Mouse (Mus musculus): ENCODE measurements around the gene Iffo2.

Iffo2 gene

DNA sequence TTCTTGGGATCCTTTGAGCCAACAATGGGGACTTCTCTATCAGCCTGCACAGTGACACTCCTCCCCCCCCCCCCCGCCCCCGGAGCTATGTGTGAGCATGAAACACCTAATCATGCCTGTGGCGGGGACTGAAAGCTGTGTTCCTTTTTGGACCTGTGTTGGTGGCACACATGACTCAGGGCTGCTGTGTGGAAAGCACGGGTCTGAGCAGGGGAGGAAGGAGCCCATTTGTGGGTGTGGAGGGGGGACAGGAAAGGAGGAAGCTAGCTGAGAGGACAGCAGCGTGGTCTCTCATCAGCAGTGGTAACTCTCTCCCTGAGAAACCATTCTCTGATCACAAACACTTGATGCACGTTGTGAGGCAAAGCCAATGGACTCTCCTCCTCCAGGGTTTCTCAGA is 110.4 kb downstream of the Iffo2 start:
- no peak for DNase-seq (ENCODE audit: low spot score)

DNA sequence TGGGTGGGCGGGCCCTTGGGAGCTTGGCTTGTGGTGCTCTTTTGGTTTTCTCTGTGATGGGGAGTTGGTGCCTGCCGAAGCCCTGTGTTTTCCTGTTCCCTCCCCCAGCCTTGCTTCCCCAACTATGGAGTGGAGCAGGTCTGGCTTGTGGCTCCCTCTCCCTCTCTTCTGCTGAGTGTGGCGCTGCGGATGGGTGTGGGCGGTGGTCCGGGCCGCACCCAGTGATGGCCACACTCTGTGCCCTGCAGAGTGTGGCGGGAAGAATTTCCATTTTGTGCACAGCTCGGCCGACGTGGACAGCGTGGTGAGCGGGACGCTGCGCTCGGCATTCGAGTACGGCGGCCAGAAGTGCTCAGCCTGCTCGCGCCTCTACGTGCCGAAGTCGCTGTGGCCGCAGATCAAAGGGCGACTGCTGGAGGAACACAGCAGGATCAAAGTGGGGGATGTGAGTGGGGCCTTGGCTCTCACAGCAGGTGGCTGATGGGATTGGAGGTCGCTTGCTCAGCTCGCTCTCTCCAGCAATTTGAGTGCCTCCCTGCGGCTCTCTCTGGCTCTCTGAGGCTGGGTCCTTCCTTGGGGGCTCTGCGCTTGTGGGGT is 111.6 kb downstream of the Iffo2 start:
- DNase-seq (ENCODE audit: low spot score) = no peak

DNA sequence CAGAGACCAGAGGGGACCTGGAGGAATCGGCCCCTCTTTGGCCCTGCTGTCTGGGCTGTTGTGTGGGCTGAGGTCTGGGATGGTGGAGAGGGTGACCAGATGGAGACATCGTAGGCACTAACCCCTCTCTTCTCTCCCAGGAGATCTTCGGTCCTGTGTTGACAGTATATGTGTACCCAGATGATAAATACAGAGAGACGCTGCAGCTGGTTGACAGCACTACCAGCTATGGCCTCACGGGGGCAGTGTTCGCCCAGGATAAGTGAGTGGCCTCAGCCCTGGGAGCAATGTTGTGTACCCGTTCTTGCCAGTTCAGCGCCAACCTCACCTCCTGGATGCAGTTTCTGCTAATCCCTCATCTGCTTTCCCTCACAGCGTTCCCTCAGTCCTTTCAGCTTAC is 113.6 kb downstream of the Iffo2 start:
- DNase-seq (ENCODE audit: low spot score) = peak; percentile 66

DNA sequence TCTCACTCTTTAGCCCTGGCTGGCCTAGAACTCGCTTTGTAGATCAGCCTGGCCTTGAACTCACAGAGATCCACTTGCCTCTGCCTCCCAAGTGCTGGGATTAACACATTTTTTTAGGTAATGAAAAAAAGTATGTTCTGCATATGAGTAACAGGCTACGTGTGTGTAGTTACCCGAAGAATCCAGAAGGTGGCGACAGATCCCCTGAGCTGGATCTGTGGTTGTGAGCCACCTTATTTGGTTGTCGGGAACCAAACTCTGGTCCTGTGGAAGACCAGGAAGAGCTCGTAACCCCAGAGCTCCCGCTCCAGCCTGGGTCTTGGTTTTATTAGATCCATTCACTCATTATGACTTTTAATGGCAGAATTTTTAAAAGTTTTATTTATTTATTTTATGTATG is 116.6 kb downstream of the Iffo2 start:
- no peak for DNase-seq (ENCODE audit: low spot score)

DNA sequence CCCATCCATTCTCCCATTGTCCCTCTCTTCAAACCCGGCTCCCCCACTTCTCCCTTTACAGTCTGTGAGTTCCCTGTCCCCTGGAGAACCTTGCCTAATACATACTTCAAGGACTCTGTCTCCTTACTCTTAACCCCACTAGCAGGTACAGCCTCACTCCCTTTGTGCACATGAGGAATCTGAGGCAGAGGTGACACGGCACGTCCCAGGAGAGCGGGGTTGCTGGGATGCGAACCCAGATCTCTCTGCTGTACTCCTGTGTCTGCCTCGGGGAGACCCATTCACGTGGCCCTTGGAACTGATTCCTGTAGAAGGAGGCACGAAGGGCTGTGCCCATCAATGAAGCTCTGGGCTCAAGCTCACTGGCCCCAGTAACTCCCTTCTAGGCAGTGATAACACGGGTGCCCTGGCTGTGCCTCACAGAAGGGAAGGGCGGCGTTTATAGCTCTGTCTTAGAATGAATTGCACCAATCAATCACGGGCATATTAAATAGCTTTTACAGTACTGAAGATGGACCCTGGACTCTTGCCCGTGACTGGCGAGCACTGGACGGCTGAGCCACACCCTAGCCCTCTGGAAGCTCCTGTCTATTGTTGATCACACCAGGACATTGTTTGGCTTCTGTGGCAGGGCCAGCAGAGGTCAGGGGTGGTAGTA is 119.9 kb downstream of the Iffo2 start:
- DNase-seq (ENCODE audit: low spot score) = no peak

DNA sequence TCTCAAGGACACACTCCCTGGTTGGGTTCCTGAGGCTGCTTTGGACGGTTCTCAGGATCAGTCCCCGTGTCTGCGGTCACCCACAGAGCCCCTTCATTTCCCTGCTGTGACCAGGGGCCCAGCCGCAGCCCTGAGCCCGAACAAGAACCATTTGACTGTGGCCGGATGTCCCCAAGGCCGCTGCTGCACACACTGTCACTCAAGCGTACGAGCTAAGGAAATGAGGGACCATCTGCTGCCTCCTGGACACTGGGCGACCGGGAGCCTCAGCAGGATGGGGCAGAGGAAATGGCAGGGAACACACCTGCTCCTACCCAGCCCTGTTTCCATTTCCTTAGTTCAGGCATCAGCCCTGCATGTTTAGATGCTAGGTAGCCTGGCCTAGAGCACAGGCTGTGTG is 120.6 kb downstream of the Iffo2 start:
- DNase-seq (ENCODE audit: low spot score) = no peak

DNA sequence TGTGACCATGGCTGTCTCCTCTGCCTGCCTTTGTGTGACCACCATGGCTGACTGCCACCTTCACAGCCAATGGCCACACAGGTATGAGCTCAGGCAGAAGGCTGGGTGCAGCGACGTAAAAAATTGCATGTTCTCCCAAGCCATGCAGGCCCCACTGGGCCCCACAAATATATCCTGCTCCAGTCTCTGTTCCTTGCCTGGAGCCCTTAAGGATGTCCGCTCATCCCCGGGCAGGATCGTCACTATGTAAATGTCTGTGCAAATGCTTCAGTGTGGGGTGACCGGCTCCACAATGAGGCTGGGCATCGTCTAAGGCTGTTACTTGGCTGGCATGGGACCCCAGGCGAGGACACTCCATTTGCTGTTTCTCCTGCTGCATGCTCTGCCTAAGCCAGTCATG is 122.9 kb downstream of the Iffo2 start, which contains the start of gene Tas1r2:
Tas1r2 (plus strand) TSS at position 301 of the 400 bp plus-strand sequence.
- no peak for DNase-seq (ENCODE audit: low spot score)

DNA sequence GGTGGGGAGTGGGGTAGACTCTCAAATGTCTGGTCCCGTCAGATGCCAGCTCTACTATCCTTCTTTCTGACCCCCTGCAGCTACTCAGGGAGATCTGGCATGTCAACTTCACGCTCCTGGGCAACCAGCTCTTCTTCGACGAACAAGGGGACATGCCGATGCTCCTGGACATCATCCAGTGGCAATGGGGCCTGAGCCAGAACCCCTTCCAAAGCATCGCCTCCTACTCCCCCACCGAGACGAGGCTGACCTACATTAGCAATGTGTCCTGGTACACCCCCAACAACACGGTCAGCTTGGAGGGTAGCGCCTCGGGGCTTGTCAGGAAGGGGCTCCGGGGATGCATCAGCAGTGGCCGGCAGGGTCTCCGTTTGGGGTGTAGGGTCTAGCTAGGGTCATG is 131.5 kb downstream of the Iffo2 start:
- no peak for DNase-seq (ENCODE audit: low spot score)

DNA sequence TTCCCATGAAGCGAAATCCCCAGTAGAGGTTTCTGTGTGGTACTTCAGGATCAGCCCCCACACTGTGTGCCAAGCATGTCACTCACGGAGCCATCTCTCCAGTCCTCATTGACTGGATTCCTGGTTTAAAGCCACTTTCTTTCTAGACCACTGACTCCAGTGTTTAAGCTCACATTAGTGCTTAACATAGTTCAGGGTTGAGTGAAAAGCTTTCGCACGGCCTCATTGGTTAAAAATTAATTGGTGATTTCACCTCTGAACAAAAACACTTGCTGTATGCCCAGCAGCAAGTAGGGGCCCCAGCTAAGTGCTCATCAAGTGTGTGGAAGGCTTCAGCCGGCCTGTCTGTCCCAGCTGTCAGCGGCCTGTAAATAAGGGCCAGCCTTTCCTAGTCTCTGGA is 137.3 kb downstream of the Iffo2 start:
- DNase-seq (ENCODE audit: low spot score) = no peak

DNA sequence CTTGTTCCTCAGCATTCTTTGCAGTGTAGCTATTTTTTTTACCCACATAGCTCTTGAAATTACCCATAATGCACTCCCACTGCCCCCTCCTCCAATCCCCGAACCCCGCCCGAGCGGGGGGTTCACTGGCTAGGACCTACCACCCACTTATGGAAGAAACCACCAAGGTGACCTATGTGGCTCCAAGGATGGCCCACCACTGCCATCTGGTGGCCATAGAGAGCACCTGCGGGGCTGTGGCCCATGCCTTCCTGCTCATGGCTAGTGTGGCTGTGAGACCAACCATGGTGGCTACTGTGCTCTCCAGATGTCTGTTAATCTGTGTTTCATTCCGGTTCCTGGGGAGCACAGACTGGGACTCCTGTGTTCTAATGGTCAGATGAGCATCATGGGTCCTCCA is 139.5 kb downstream of the Iffo2 start:
- DNase-seq (ENCODE audit: low spot score) = peak; percentile 29

All from lung, postnatal 25 days (tissue).